Mouse (Mus musculus) right cerebral cortex, postnatal 4 days (tissue): ENCODE results near the gene Slc8a3.

Experiments
- DNase-seq: peaks from one replicate; pipeline ENCODE4 v3.0.0-alpha.2; 2022

The Slc8a3 gene

GRCm38 (mm10) chr12:81235456-81236330, 97.3 kb downstream of the Slc8a3 start:
- no peak for DNase-seq

- DNase-seq, result no peak
Observed at GRCm38 (mm10) chr12:81233746-81234380, 99.1 kb downstream of the Slc8a3 start.

- peak; percentile 66 for DNase-seq
Observed at GRCm38 (mm10) chr12:81227767-81228460, 105.1 kb downstream of the Slc8a3 start.

GRCm38 (mm10) chr12:81226590-81226989, 106.4 kb downstream of the Slc8a3 start:
- no peak for DNase-seq

- DNase-seq, result no peak
Observed at GRCm38 (mm10) chr12:81225966-81226577, 106.9 kb downstream of the Slc8a3 start.

GRCm38 (mm10) chr12:81224843-81225242, 108.1 kb downstream of the Slc8a3 start:
- no peak for DNase-seq

- DNase-seq, result no peak
Observed at GRCm38 (mm10) chr12:81223276-81223675, 109.7 kb downstream of the Slc8a3 start.

- no peak for DNase-seq
Observed at GRCm38 (mm10) chr12:81219339-81219738, 113.6 kb downstream of the Slc8a3 start.

- DNase-seq, result no peak
Observed at GRCm38 (mm10) chr12:81208559-81208958, 124.4 kb downstream of the Slc8a3 start.

- DNase-seq, result no peak
Observed at GRCm38 (mm10) chr12:81205619-81206560, 127.1 kb downstream of the Slc8a3 start.

GRCm38 (mm10) chr12:81203226-81203625, 129.8 kb downstream of the Slc8a3 start:
- DNase-seq, result no peak

- DNase-seq, result peak; percentile 77
Observed at GRCm38 (mm10) chr12:81199280-81199955, 133.6 kb downstream of the Slc8a3 start.

GRCm38 (mm10) chr12:81197468-81198075, 135.4 kb downstream of the Slc8a3 start:
- no peak for DNase-seq

GRCm38 (mm10) chr12:81193968-81194367, 139.0 kb downstream of the Slc8a3 start:
- no peak for DNase-seq

GRCm38 (mm10) chr12:81189636-81190035, 143.3 kb downstream of the Slc8a3 start:
- no peak for DNase-seq

- no peak for DNase-seq
Observed at GRCm38 (mm10) chr12:81188996-81189395, 144.0 kb downstream of the Slc8a3 start.

GRCm38 (mm10) chr12:81188423-81188822, 144.6 kb downstream of the Slc8a3 start:
- DNase-seq, result no peak

GRCm38 (mm10) chr12:81186668-81187067, 146.3 kb downstream of the Slc8a3 start:
- no peak for DNase-seq

- no peak for DNase-seq
Observed at GRCm38 (mm10) chr12:81186081-81186480, 146.9 kb downstream of the Slc8a3 start.

GRCm38 (mm10) chr12:81184967-81185366, 148.0 kb downstream of the Slc8a3 start:
- DNase-seq, result no peak

- peak; percentile 60 for DNase-seq
Observed at GRCm38 (mm10) chr12:81182073-81182472, 150.9 kb downstream of the Slc8a3 start.
